Mouse (Mus musculus): Measurements from ENCODE around the gene Itgb2l.

GRCm38 (mm10) chr16:96472816-96473215, 29.4 kb upstream of the Itgb2l start:
- no peak for TF ChIP-seq CTCF (IDR thresholded peaks at IDR 0.05; ENCODE audit: insufficient read depth, low read length)
- TF ChIP-seq POLR2A (IDR thresholded peaks at IDR 0.05; ENCODE audit: borderline replicate concordance, extremely low read depth, low read depth, low read length): no peak
